Comparison of ENCODE assay signal across 16 mouse cellular contexts in the genomic region with DNA sequence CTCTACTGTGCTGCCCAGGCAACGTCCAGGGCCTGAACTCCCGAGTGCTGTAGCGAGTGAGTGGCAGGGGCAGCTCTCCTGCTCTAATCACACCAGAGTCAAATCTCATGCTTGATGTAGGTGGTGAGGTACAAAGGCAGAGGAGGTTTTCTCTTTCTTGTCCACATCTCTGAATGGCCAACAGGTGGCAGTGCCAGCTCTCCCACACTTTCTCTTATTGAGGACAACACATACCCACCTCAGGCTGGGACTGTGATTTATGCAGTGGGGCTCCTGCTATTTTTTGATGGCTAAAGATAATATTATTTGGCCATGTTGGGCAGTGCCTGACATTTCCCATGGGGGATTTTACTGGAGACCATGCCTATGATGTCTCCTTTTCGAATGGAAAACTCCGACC.
DNase-seq lines count a peak whose midpoint lies in the region; TF ChIP-seq lines count a peak whose summit lies in the region.
"Had no signal": no experiment of that assay in that cellular context is flagged by ENCODE, and none has a peak within 500 bp of the region (broad histone marks: within the 10 kb centered on the region; RNA-seq: fewer than 3 reads in every experiment).

No protein-coding gene starts in this region.

- intact Hi-C loops in heart, postnatal 25 days (cut with DNase I), result no loop called here

- H3K4me3 ChIP-seq in layer of hippocampus, adult 2 months, result no peak overlapping the region
- H3K4me3 ChIP-seq: embryonic facial prominence, embryonic 13.5 days; heart, embryonic 13.5 days; midbrain, embryonic 10.5 days; neural tube, embryonic 13.5 days had no signal

- TF ChIP-seq CTCF in layer of hippocampus, adult 2 months (conservative IDR thresholded peaks at IDR 0.05), result peak; percentile 27
- TF ChIP-seq CTCF in brain, embryonic 14.5 days (IDR thresholded peaks at IDR 0.05; ENCODE audit: borderline replicate concordance, extremely low read depth, insufficient read depth, insufficient read length), result 0 out of 2 replicates have a peak, but pooled peaks have one; percentile 11

- H3K27ac ChIP-seq in layer of hippocampus, adult 2 months, result no peak overlapping the region
- H3K27ac ChIP-seq: embryonic facial prominence, embryonic 13.5 days; heart, embryonic 13.5 days; midbrain, embryonic 10.5 days; neural tube, embryonic 13.5 days had no signal

- no peak for TF ChIP-seq POLR2A in brain, embryonic 14.5 days (IDR thresholded peaks at IDR 0.05; ENCODE audit: borderline replicate concordance, extremely low read depth, insufficient read depth, insufficient read length, poor library complexity, severe bottlenecking)

- DNase-seq in heart, adult 11 months, result peak; percentile 59
- no peak for DNase-seq in heart, postnatal 25 days (ENCODE audit: low spot score)
- no peak for DNase-seq in layer of hippocampus, adult 2 months (ENCODE audit: low spot score in 2 of 2)
- DNase-seq in layer of hippocampus, postnatal 14 days (ENCODE audit: low spot score in 2 of 2), result no peak
- DNase-seq in 3T3-L1 (ENCODE audit: low read depth, low spot score), result peak; percentile 30
- no peak for DNase-seq in brain, embryonic 14.5 days (ENCODE audit: low read depth)
- DNase-seq in embryo, embryonic 9.5 days (ENCODE audit: extremely low spot score), result no peak
- DNase-seq in retina, postnatal 1 day, result no peak
- DNase-seq: cerebellum, adult 8-10 months; forebrain, postnatal 0 days; kidney, postnatal 25 days; right cerebral cortex, postnatal 25 days had no signal

Comparison
In these comparisons a context has a peak if more than half of its experiments do, and no peak if none do; other contexts are left out.
1. DNase-seq: peak in heart, adult 11 months (single experiment) and 3T3-L1 (single experiment); none in heart, postnatal 25 days (single experiment), layer of hippocampus, adult 2 months (0 of 2), layer of hippocampus, postnatal 14 days (0 of 2), brain, embryonic 14.5 days (single experiment), embryo, embryonic 9.5 days (single experiment) and retina, postnatal 1 day (single experiment).